ENCODE assay signal across 11 mouse cellular contexts in the genomic region with DNA sequence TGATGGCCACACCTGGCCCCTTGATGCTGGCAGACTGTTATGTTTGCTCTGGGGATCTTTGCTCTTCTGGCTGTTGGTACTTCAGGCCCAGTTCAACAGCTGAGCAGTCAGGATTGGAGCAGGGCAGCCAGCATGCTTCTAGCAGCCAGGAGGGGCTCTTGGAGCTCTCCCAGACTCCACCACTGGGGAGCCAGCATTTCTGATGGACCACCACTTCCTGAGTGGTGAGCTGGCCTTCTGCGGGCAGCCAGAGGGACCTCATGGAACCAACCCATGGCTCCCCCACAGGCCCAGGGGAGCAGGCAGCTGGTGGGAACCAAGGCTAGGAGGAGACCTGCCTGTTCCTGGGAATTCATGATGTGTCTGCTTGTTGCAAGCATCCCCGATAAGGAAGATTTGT.
A peak's percentile ranks its signal among the peaks of the same experiment; 100 is the strongest.
DNase-seq lines count a peak whose midpoint lies in the region; ATAC-seq lines count a peak whose summit lies in the region.
"Had no signal": no experiment of that assay in that cellular context is flagged by ENCODE, and none has a peak within 500 bp of the region (broad histone marks: within the 10 kb centered on the region; RNA-seq: fewer than 3 reads in every experiment).

No protein-coding gene starts in this region.

- 31% methylated on average over 2 of the region's 2 CpGs for WGBS in kidney, embryonic 16.5 days
- WGBS in forebrain, embryonic 13.5 days = 89% methylated on average over 2 of the region's 2 CpGs
- WGBS in intestine, embryonic 15.5 days = 63% methylated on average over 2 of the region's 2 CpGs
- WGBS in neural tube, embryonic 12.5 days = 61% methylated on average over 2 of the region's 2 CpGs
- WGBS in heart, embryonic 12.5 days = 77% methylated on average over 2 of the region's 2 CpGs

- H3K9me3 ChIP-seq in kidney, embryonic 16.5 days (ENCODE audit: low read length) = no peaks in the 10 kb centered on the region
- H3K9me3 ChIP-seq in forebrain, embryonic 13.5 days (replicated peaks) = no peaks in the 10 kb centered on the region
- no peaks in the 10 kb centered on the region for H3K9me3 ChIP-seq in intestine, embryonic 15.5 days
- no peaks in the 10 kb centered on the region for H3K9me3 ChIP-seq in neural tube, embryonic 12.5 days
- H3K9me3 ChIP-seq in heart, embryonic 12.5 days (replicated peaks) = no peaks in the 10 kb centered on the region
- H3K9me3 ChIP-seq: liver, embryonic 15.5 days; megakaryocyte, embryonic 14.5 days had no signal

- no peak for ATAC-seq in kidney, embryonic 16.5 days (ENCODE audit: low FRiP score, low TSS enrichment)
- no peak for ATAC-seq in forebrain, embryonic 13.5 days
- no peak for ATAC-seq in intestine, embryonic 15.5 days
- no peak for ATAC-seq in neural tube, embryonic 12.5 days (ENCODE audit: low FRiP score, low read depth)
- ATAC-seq in heart, embryonic 12.5 days (ENCODE audit: insufficient number of reproducible peaks, low FRiP score) = no peak

- no peak overlapping the region for H3K9ac ChIP-seq in kidney, embryonic 16.5 days (replicated peaks; ENCODE audit: low read length)
- peak overlapping the region; percentile 9; the same call in 1 of the 2 replicates for H3K9ac ChIP-seq in forebrain, embryonic 13.5 days
- H3K9ac ChIP-seq in intestine, embryonic 15.5 days = no peak overlapping the region
- no peak overlapping the region for H3K9ac ChIP-seq in neural tube, embryonic 12.5 days
- H3K9ac ChIP-seq in heart, embryonic 12.5 days = no peak overlapping the region
- H3K9ac ChIP-seq: liver, embryonic 15.5 days had no signal

- DNase-seq in kidney, adult 18-20 months = no peak
- DNase-seq in right cerebral cortex, adult 2 months (ENCODE audit: low spot score in 2 of 2) = no peak
- DNase-seq in heart, postnatal 25 days (ENCODE audit: low spot score) = no peak
- DNase-seq: cerebellum, adult 11 months had no signal

- H3K4me3 ChIP-seq in kidney, embryonic 16.5 days (ENCODE audit: low read length) = no peak overlapping the region
- H3K4me3 ChIP-seq in forebrain, embryonic 13.5 days = no peak overlapping the region
- H3K4me3 ChIP-seq in intestine, embryonic 15.5 days (replicated peaks) = no peak overlapping the region
- no peak overlapping the region for H3K4me3 ChIP-seq in neural tube, embryonic 12.5 days
- no peak overlapping the region for H3K4me3 ChIP-seq in heart, embryonic 12.5 days
- H3K4me3 ChIP-seq: liver, embryonic 15.5 days; megakaryocyte, embryonic 14.5 days had no signal

- H3K4me1 ChIP-seq in kidney, embryonic 16.5 days (ENCODE audit: insufficient read depth, low read length) = peaks cover 72% of the 10 kb centered on the region
- H3K4me1 ChIP-seq in forebrain, embryonic 13.5 days = peaks cover 92% of the 10 kb centered on the region
- peaks cover 59% of the 10 kb centered on the region for H3K4me1 ChIP-seq in intestine, embryonic 15.5 days (replicated peaks)
- H3K4me1 ChIP-seq in neural tube, embryonic 12.5 days = peaks cover 95% of the 10 kb centered on the region
- H3K4me1 ChIP-seq in heart, embryonic 12.5 days (replicated peaks) = peaks cover 61% of the 10 kb centered on the region

- H3K4me2 ChIP-seq in kidney, embryonic 16.5 days (replicated peaks; ENCODE audit: low read depth, low read length) = no peak overlapping the region
- H3K4me2 ChIP-seq in forebrain, embryonic 13.5 days = no peak overlapping the region
- H3K4me2 ChIP-seq in intestine, embryonic 15.5 days (replicated peaks) = no peak overlapping the region
- H3K4me2 ChIP-seq in neural tube, embryonic 12.5 days (replicated peaks) = no peak overlapping the region
- H3K4me2 ChIP-seq in heart, embryonic 12.5 days = no peak overlapping the region
- H3K4me2 ChIP-seq: liver, embryonic 15.5 days had no signal

- H3K27me3 ChIP-seq in kidney, embryonic 16.5 days (ENCODE audit: insufficient read depth, low read length) = no peaks in the 10 kb centered on the region
- H3K27me3 ChIP-seq in forebrain, embryonic 13.5 days = no peaks in the 10 kb centered on the region
- no peaks in the 10 kb centered on the region for H3K27me3 ChIP-seq in intestine, embryonic 15.5 days (replicated peaks)
- no peaks in the 10 kb centered on the region for H3K27me3 ChIP-seq in neural tube, embryonic 12.5 days (replicated peaks)
- no peaks in the 10 kb centered on the region for H3K27me3 ChIP-seq in heart, embryonic 12.5 days (replicated peaks)
- H3K27me3 ChIP-seq: liver, embryonic 15.5 days; megakaryocyte, embryonic 14.5 days had no signal

- H3K27ac ChIP-seq in kidney, embryonic 16.5 days (ENCODE audit: low read length) = peak overlapping the region; percentile 14; the same call in 1 of the 2 replicates
- peak overlapping the region; percentile 48 for H3K27ac ChIP-seq in forebrain, embryonic 13.5 days
- peak overlapping the region; percentile 25; the same call in 1 of the 2 replicates for H3K27ac ChIP-seq in intestine, embryonic 15.5 days
- H3K27ac ChIP-seq in neural tube, embryonic 12.5 days = peak overlapping the region; percentile 50
- H3K27ac ChIP-seq in heart, embryonic 12.5 days (ENCODE audit: poor library complexity, severe bottlenecking) = no peak overlapping the region
- H3K27ac ChIP-seq: liver, embryonic 15.5 days had no signal

- intact Hi-C loops in heart, postnatal 25 days (cut with DNase I) = no loop called here

- no peaks in the 10 kb centered on the region for H3K36me3 ChIP-seq in kidney, embryonic 16.5 days (ENCODE audit: insufficient read depth, low read length)
- H3K36me3 ChIP-seq in forebrain, embryonic 13.5 days (ENCODE audit: poor library complexity, severe bottlenecking) = peaks cover 13% of the 10 kb centered on the region
- H3K36me3 ChIP-seq in intestine, embryonic 15.5 days = no peaks in the 10 kb centered on the region
- peaks cover 16% of the 10 kb centered on the region; the same call in 1 of the 2 replicates for H3K36me3 ChIP-seq in neural tube, embryonic 12.5 days
- peaks cover 16% of the 10 kb centered on the region; the same call in 1 of the 2 replicates for H3K36me3 ChIP-seq in heart, embryonic 12.5 days
